Mouse (Mus musculus): ENCODE measurements around the gene Pigs. TPM values are rescaled to one million over a fixed set of nuclear protein-coding genes. Genes with fewer than 3 reads are reported as not detected.

The Pigs gene
- polyA plus RNA-seq, 1 experiment from 2014 or later = 76.0 TPM

GRCm38 (mm10) chr11:78354905-78355304, 26.7 kb downstream of the Pigs start:
- Histone ChIP-seq H3K9me3 (ENCODE audit: control insufficient read depth, low read length) (no peaks in the 10 kb centered on the region), H3K27me3 (ENCODE audit: control insufficient read depth, insufficient read depth, low read length) (no peaks in the 10 kb centered on the region), H3K4me1 (ENCODE audit: control insufficient read depth, insufficient read depth, low read length) (no peaks in the 10 kb centered on the region), H3K36me3 (ENCODE audit: control insufficient read depth, insufficient read depth, low read length) (no peaks in the 10 kb centered on the region), H3K4me2 (replicated peaks; ENCODE audit: low read depth, low read length) (no peak overlapping the region), H3K9ac (ENCODE audit: low read depth, low read length) (no peak overlapping the region), H3K4me3 (ENCODE audit: low read length) (no peak overlapping the region), H3K27ac (ENCODE audit: low read depth, low read length) (no peak overlapping the region)
- no peak for ATAC-seq (ENCODE audit: low FRiP score, low TSS enrichment)
- 80% methylated on average over 6 of the region's 6 CpGs for WGBS

GRCm38 (mm10) chr11:78355471-78356238, 27.4 kb downstream of the Pigs start:
- WGBS = 36% methylated on average over 4 of the region's 4 CpGs
- Histone ChIP-seq H3K9me3 (ENCODE audit: control insufficient read depth, low read length) (no peaks in the 10 kb centered on the region), H3K27ac (ENCODE audit: low read depth, low read length) (no peak overlapping the region), H3K4me2 (replicated peaks; ENCODE audit: low read depth, low read length) (no peak overlapping the region), H3K4me1 (ENCODE audit: control insufficient read depth, insufficient read depth, low read length) (no peaks in the 10 kb centered on the region), H3K9ac (ENCODE audit: low read depth, low read length) (no peak overlapping the region), H3K4me3 (ENCODE audit: low read length) (no peak overlapping the region), H3K36me3 (ENCODE audit: control insufficient read depth, insufficient read depth, low read length) (no peaks in the 10 kb centered on the region), H3K27me3 (ENCODE audit: control insufficient read depth, insufficient read depth, low read length) (no peaks in the 10 kb centered on the region)
- ATAC-seq (ENCODE audit: low FRiP score, low TSS enrichment) = no peak

- Histone ChIP-seq H3K27ac (ENCODE audit: low read depth, low read length) (no peak overlapping the region), H3K4me3 (ENCODE audit: low read length) (no peak overlapping the region)
Measured at GRCm38 (mm10) chr11:78358330-78359007, 30.3 kb downstream of the Pigs start.

GRCm38 (mm10) chr11:78360125-78360788, 32.0 kb downstream of the Pigs start:
- Histone ChIP-seq H3K27ac (ENCODE audit: low read depth, low read length) (no peak overlapping the region), H3K4me2 (replicated peaks; ENCODE audit: low read depth, low read length) (peak overlapping the region; percentile 60), H3K27me3 (ENCODE audit: control insufficient read depth, insufficient read depth, low read length) (no peaks in the 10 kb centered on the region), H3K4me1 (ENCODE audit: control insufficient read depth, insufficient read depth, low read length) (peaks cover 21% of the 10 kb centered on the region), H3K9ac (ENCODE audit: low read depth, low read length) (peak overlapping the region; percentile 34; the same call in 1 of the 2 replicates), H3K4me3 (ENCODE audit: low read length) (peak overlapping the region; percentile 33), H3K9me3 (ENCODE audit: control insufficient read depth, low read length) (no peaks in the 10 kb centered on the region), H3K36me3 (ENCODE audit: control insufficient read depth, insufficient read depth, low read length) (no peaks in the 10 kb centered on the region)
- WGBS = 12% methylated on average over 13 of the region's 13 CpGs
- peak; percentile 61 for ATAC-seq (ENCODE audit: low FRiP score, low TSS enrichment)

More at GRCm38 (mm10) chr11:78358330-78359007, 30.3 kb downstream of the Pigs start:
- Histone ChIP-seq H3K36me3 (ENCODE audit: control insufficient read depth, insufficient read depth, low read length) (no peaks in the 10 kb centered on the region), H3K27me3 (ENCODE audit: control insufficient read depth, insufficient read depth, low read length) (no peaks in the 10 kb centered on the region), H3K9me3 (ENCODE audit: control insufficient read depth, low read length) (no peaks in the 10 kb centered on the region), H3K4me1 (ENCODE audit: control insufficient read depth, insufficient read depth, low read length) (peaks cover 4% of the 10 kb centered on the region; the same call in 1 of the 2 replicates), H3K4me2 (replicated peaks; ENCODE audit: low read depth, low read length) (no peak overlapping the region), H3K9ac (ENCODE audit: low read depth, low read length) (no peak overlapping the region)
- ATAC-seq (ENCODE audit: low FRiP score, low TSS enrichment) = no peak
- 17% methylated on average over 22 of the region's 22 CpGs for WGBS

- H3K4me3 ChIP-seq (ENCODE audit: low read length) = peak overlapping the region; percentile 33; the same call in 1 of the 2 replicates
- no peak overlapping the region for H3K9ac ChIP-seq (ENCODE audit: low read depth, low read length)
- H3K9me3 ChIP-seq (ENCODE audit: control insufficient read depth, low read length) = no peaks in the 10 kb centered on the region
- ATAC-seq (ENCODE audit: low FRiP score, low TSS enrichment) = no peak
- no peaks in the 10 kb centered on the region for H3K36me3 ChIP-seq (ENCODE audit: control insufficient read depth, insufficient read depth, low read length)
- no peak overlapping the region for H3K4me2 ChIP-seq (replicated peaks; ENCODE audit: low read depth, low read length)
- H3K27ac ChIP-seq (ENCODE audit: low read depth, low read length) = no peak overlapping the region
- no peaks in the 10 kb centered on the region for H3K27me3 ChIP-seq (ENCODE audit: control insufficient read depth, insufficient read depth, low read length)
- 63% methylated on average over 2 of the region's 2 CpGs for WGBS
- peaks cover 21% of the 10 kb centered on the region for H3K4me1 ChIP-seq (ENCODE audit: control insufficient read depth, insufficient read depth, low read length)
Measured at GRCm38 (mm10) chr11:78360789-78361131, 32.5 kb downstream of the Pigs start.

- no peaks in the 10 kb centered on the region for H3K9me3 ChIP-seq (ENCODE audit: control insufficient read depth, low read length)
- no peak overlapping the region for H3K4me3 ChIP-seq (ENCODE audit: low read length)
- H3K36me3 ChIP-seq (ENCODE audit: control insufficient read depth, insufficient read depth, low read length) = no peaks in the 10 kb centered on the region
- H3K27ac ChIP-seq (ENCODE audit: low read depth, low read length) = no peak overlapping the region
- 61% methylated on average over 13 of the region's 13 CpGs for WGBS
- no peak overlapping the region for H3K4me2 ChIP-seq (replicated peaks; ENCODE audit: low read depth, low read length)
- peaks cover 21% of the 10 kb centered on the region for H3K4me1 ChIP-seq (ENCODE audit: control insufficient read depth, insufficient read depth, low read length)
- ATAC-seq (ENCODE audit: low FRiP score, low TSS enrichment) = no peak
- no peaks in the 10 kb centered on the region for H3K27me3 ChIP-seq (ENCODE audit: control insufficient read depth, insufficient read depth, low read length)
- no peak overlapping the region for H3K9ac ChIP-seq (ENCODE audit: low read depth, low read length)
Measured at GRCm38 (mm10) chr11:78363309-78364007, 35.2 kb downstream of the Pigs start.

GRCm38 (mm10) chr11:78364103-78364502, 35.9 kb downstream of the Pigs start:
- Histone ChIP-seq H3K4me2 (replicated peaks; ENCODE audit: low read depth, low read length) (no peak overlapping the region), H3K4me3 (ENCODE audit: low read length) (no peak overlapping the region), H3K4me1 (ENCODE audit: control insufficient read depth, insufficient read depth, low read length) (peaks cover 21% of the 10 kb centered on the region), H3K36me3 (ENCODE audit: control insufficient read depth, insufficient read depth, low read length) (no peaks in the 10 kb centered on the region), H3K27ac (ENCODE audit: low read depth, low read length) (no peak overlapping the region), H3K27me3 (ENCODE audit: control insufficient read depth, insufficient read depth, low read length) (no peaks in the 10 kb centered on the region), H3K9ac (ENCODE audit: low read depth, low read length) (no peak overlapping the region), H3K9me3 (ENCODE audit: control insufficient read depth, low read length) (no peaks in the 10 kb centered on the region)
- ATAC-seq (ENCODE audit: low FRiP score, low TSS enrichment) = no peak; the same call in 1 of the 2 replicates
- 11% methylated on average over 8 of the region's 8 CpGs for WGBS

- H3K9me3 ChIP-seq (ENCODE audit: control insufficient read depth, low read length) = no peaks in the 10 kb centered on the region
- H3K27me3 ChIP-seq (ENCODE audit: control insufficient read depth, insufficient read depth, low read length) = no peaks in the 10 kb centered on the region
- H3K36me3 ChIP-seq (ENCODE audit: control insufficient read depth, insufficient read depth, low read length) = no peaks in the 10 kb centered on the region
- no peak overlapping the region for H3K27ac ChIP-seq (ENCODE audit: low read depth, low read length)
- no peak for ATAC-seq (ENCODE audit: low FRiP score, low TSS enrichment)
- H3K4me2 ChIP-seq (replicated peaks; ENCODE audit: low read depth, low read length) = no peak overlapping the region
- H3K9ac ChIP-seq (ENCODE audit: low read depth, low read length) = no peak overlapping the region; the same call in 1 of the 2 replicates
- no peak overlapping the region for H3K4me3 ChIP-seq (ENCODE audit: low read length)
- WGBS = 77% methylated on average over 14 of the region's 15 CpGs
- H3K4me1 ChIP-seq (ENCODE audit: control insufficient read depth, insufficient read depth, low read length) = peaks cover 24% of the 10 kb centered on the region
Measured at GRCm38 (mm10) chr11:78367456-78368225, 39.4 kb downstream of the Pigs start.
